Mouse (Mus musculus) Patski (cell line): ENCODE data around the gene Ripor3. TPM values are rescaled to one million over a fixed set of nuclear protein-coding genes. Genes with fewer than 3 reads are reported as not detected.
"Not testable (repeated sequence)": the region's sequence is repeated elsewhere in the genome, so short reads cannot be mapped to it uniquely, and the experiment has no call there.

Experiments used
- ATAC-seq: fragments of 100-300 bp; one replicate; pipeline ENCODE4 v1.8.0; 2021
- CTCF ChIA-PET: fragments of 350-600 bp; sonication (Branson Sonifier 250); formaldehyde crosslinking; loops from one replicate; lab custom pipeline; 2022; ENCODE audit warnings: inconsistent platforms; lab: Charles Lee
- POLR2A ChIA-PET: fragments of 350-600 bp; sonication (Branson Sonifier 250); formaldehyde crosslinking; loops from one replicate; lab custom pipeline; 2022; ENCODE audit warnings: antibody characterized with exemption, inconsistent platforms; lab: Charles Lee
- DNase-seq: peaks from one replicate; pipeline ENCODE4 v3.0.0-alpha.2; 2011; ENCODE audit warnings: low read depth, low spot score
- H3K27me3 ChIP-seq: fragments of 371-371 bp; one replicate; pipeline ENCODE4 v1.5.1; 2021
- CTCF ChIP-seq: fragments of 100-300 bp; IDR thresholded peaks from one replicate; pipeline ENCODE4 v1.5.1; 2021
- in situ Hi-C: fragments of 300-500 bp; cut with MboI; formaldehyde crosslinking; loops from 3 replicates; pipeline ENCODE4 v1.11.1; 2018; ENCODE audit warnings: low pct_unique_long_range_greater_than_20kb, mixed read lengths
- polyA plus RNA-seq: library from polyadenylated mRNA; unstranded; gene quantifications from one replicate; pipeline ENCODE4 v1.2.3, GENCODE M21; 2021

The Ripor3 gene
- 0.39 TPM for polyA plus RNA-seq

- in situ Hi-C loops, result no loop called here
- TF ChIP-seq CTCF, result no peak
- DNase-seq (no peak), ATAC-seq (peak; percentile 57)
- ChIA-PET CTCF (interaction anchor here (0.7 to 3.9 kb wide), 11 partner anchors 8 to 115 kb away, joined by 3 to 22 read pairs (median 3); no protein-coding TSS in a partner anchor), POLR2A (interaction anchor here (0.6 kb wide), 2 partner anchors 72 to 315 kb away, joined by 5 read pairs; no protein-coding TSS in a partner anchor)
- no peaks in the 10 kb centered on the region for H3K27me3 ChIP-seq
Measured at GRCm38 (mm10) chr2:168009936-168010668, at the start of gene Ripor3. Gene Ripor3 (minus strand): TSS chr2:168010618.

GRCm38 (mm10) chr2:168059200-168059790 lies 48.9 kb upstream of the Ripor3 start:
- CTCF ChIA-PET, result interaction anchor here (1.5 kb wide), 1 partner anchor 15 kb away, joined by 4 read pairs; no protein-coding TSS in a partner anchor
- TF ChIP-seq CTCF, result peak; percentile 67
- DNase-seq (no peak), ATAC-seq (no peak)
- in situ Hi-C loops, result no loop called here
- POLR2A ChIA-PET, result interaction anchor here (0.8 to 0.9 kb wide), 2 partner anchors 19 to 22 kb away, joined by 3 read pairs; no protein-coding TSS in a partner anchor
- no peaks in the 10 kb centered on the region for H3K27me3 ChIP-seq

GRCm38 (mm10) chr2:168058488-168059199 lies 48.2 kb upstream of the Ripor3 start:
- TF ChIP-seq CTCF, result no peak
- ChIA-PET POLR2A (interaction anchor here (0.9 to 1.3 kb wide), 2 partner anchors 20 to 21 kb away, joined by 3 to 4 read pairs; no protein-coding TSS in a partner anchor), CTCF (interaction anchor here (1.5 to 1.6 kb wide), 3 partner anchors 16 to 39 kb away, joined by 3 to 6 read pairs (median 4); no protein-coding TSS in a partner anchor)
- ATAC-seq, result no peak
- in situ Hi-C loops, result no loop called here
- no peak for DNase-seq
- H3K27me3 ChIP-seq, result no peaks in the 10 kb centered on the region

GRCm38 (mm10) chr2:168057876-168058275 lies 47.5 kb upstream of the Ripor3 start:
- H3K27me3 ChIP-seq, ATAC-seq, in situ Hi-C loops, DNase-seq: not testable (repeated sequence)
- POLR2A ChIA-PET, result interaction anchor here (1.3 kb wide), 2 partner anchors 22 to 24 kb away, joined by 4 read pairs; partner anchors contain the start of gene Pard6b
- CTCF ChIA-PET, result interaction anchor here (1.5 to 1.6 kb wide), 3 partner anchors 18 to 39 kb away, joined by 3 to 6 read pairs (median 6); no protein-coding TSS in a partner anchor

DNA sequence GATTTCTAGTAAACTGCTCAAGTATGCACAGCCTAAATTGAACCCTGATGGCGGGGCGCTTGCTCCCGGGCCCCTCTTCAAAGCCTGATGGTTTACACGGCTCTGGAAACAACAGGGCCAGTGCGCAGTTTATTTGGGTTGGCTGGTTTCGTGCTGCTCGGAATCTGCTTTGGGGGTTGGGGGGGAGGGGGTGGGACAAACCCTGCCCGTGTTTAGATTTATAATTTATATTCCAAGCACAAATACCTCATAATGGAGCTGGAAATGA lies 46.2 kb upstream of the Ripor3 start:
- CTCF ChIA-PET, result interaction anchor here (1.5 kb wide), 1 partner anchor 19 kb away, joined by 6 read pairs; no protein-coding TSS in a partner anchor
- POLR2A ChIA-PET, result interaction anchor here (0.5 to 1.3 kb wide), 3 partner anchors 11 to 25 kb away, joined by 3 to 4 read pairs (median 3); partner anchors contain the start of gene Pard6b
- ATAC-seq (no peak), DNase-seq (no peak)
- TF ChIP-seq CTCF, result no peak
- in situ Hi-C loops, result no loop called here
- no peaks in the 10 kb centered on the region for H3K27me3 ChIP-seq

GRCm38 (mm10) chr2:168055910-168056665 lies 45.7 kb upstream of the Ripor3 start:
- H3K27me3 ChIP-seq, result no peaks in the 10 kb centered on the region
- POLR2A ChIA-PET, result interaction anchor here (0.6 kb wide), 2 partner anchors 12 to 16 kb away, joined by 3 read pairs; no protein-coding TSS in a partner anchor
- ATAC-seq (peak; percentile 52), DNase-seq (no peak)
- CTCF ChIA-PET, result interaction anchor here (1.5 kb wide), 1 partner anchor 19 kb away, joined by 6 read pairs; no protein-coding TSS in a partner anchor
- in situ Hi-C loops, result no loop called here
- no peak for TF ChIP-seq CTCF

DNA sequence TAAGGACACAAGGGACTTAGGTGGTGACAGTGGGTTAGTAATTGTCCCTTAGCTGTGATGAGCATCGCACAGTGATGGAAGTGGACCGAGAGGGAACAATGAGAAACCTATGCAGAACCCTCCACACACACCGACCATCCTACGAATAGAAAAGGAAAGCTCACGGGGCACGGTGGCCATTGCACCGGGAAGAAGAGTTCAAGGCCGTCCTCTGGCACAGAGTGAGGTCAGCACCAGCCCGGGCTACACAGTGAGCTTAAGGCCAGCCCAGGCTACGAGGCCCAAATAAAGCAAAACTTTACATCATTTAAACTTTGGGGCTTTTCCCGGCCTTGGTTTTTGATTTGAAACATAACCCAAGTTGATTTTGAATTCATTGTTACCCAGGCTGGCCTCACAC lies 43.7 kb upstream of the Ripor3 start:
- ChIA-PET CTCF (interaction anchor here (1.1 to 4.4 kb wide), 4 partner anchors 20 to 48 kb away, joined by 3 to 25 read pairs (median 4); no protein-coding TSS in a partner anchor), POLR2A (no interaction called here)
- no peak for TF ChIP-seq CTCF
- in situ Hi-C loops, result loop anchor here (5.0 kb wide), 1 partner anchor 48 kb away; no protein-coding TSS in a partner anchor
- H3K27me3 ChIP-seq, result no peaks in the 10 kb centered on the region
- ATAC-seq, result no peak
- DNase-seq, result no peak

- ATAC-seq, result peak; percentile 85
- no peak for DNase-seq
- peak; percentile 95 for TF ChIP-seq CTCF
- in situ Hi-C loops, result loop anchor here (5.0 kb wide), 1 partner anchor 50 kb away; no protein-coding TSS in a partner anchor
- H3K27me3 ChIP-seq, result no peaks in the 10 kb centered on the region
- ChIA-PET CTCF (interaction anchor here (0.6 to 4.4 kb wide), 26 partner anchors 10 to 146 kb away, joined by 3 to 28 read pairs (median 4); partner anchors contain the start of gene Pard6b), POLR2A (interaction anchor here (0.6 to 2.0 kb wide), 3 partner anchors 26 to 35 kb away, joined by 3 to 8 read pairs (median 5); no protein-coding TSS in a partner anchor)
Measured at GRCm38 (mm10) chr2:168052689-168053088, 42.3 kb upstream of the Ripor3 start.

- DNase-seq (no peak), ATAC-seq (no peak)
- no peak for TF ChIP-seq CTCF
- ChIA-PET CTCF (interaction anchor here (0.8 to 4.4 kb wide), 19 partner anchors 10 to 102 kb away, joined by 3 to 28 read pairs (median 5); partner anchors contain the start of gene Pard6b), POLR2A (interaction anchor here (1.0 to 2.0 kb wide), 4 partner anchors 21 to 50 kb away, joined by 4 to 8 read pairs (median 5); no protein-coding TSS in a partner anchor)
- H3K27me3 ChIP-seq, result no peaks in the 10 kb centered on the region
- in situ Hi-C loops, result loop anchor here (5.0 kb wide), 1 partner anchor 50 kb away; no protein-coding TSS in a partner anchor
Measured at GRCm38 (mm10) chr2:168052156-168052555, 41.7 kb upstream of the Ripor3 start.
